Mouse (Mus musculus): ENCODE measurements at regions not wholly inside any gene's neighbourhood (a gene's known extent, or its start where the extent isn't known, plus 50 kb on each side); places are given as distances from the start of the nearest gene placed in this dataset.

DNA sequence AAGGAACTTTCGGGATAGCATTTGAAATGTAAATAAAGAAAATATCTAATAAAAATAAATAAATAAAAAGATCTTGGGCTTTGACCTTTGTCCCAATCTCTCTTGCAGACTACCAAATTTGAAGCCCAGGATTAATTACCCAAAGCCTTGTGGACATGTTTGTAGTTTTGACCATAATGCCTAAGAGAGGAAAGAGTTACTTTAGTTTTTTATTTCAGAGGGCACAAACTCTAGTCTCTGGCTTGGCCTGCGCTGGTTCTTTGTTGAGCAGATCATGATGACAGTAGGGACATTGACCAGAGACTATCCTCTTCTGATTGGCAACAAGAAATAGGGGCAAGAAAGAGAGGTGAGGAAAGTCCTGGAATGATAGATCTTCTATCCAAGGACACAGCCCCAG lies 532.4 kb upstream of the N6amt1 start:
- no peak for TF ChIP-seq CTCF (IDR thresholded peaks at IDR 0.05; ENCODE audit: extremely low read depth, insufficient read length, insufficient replicate concordance, low read depth, low read length)
- TF ChIP-seq POLR2A (IDR thresholded peaks at IDR 0.05; ENCODE audit: low read depth, low read length): no peak
